In genomic region chr2:124639221-124639963, GRCm38 (mm10) we compare ENCODE assay signal across 28 mouse cellular contexts.
DNase-seq lines count a peak whose midpoint lies in the region; ATAC-seq and TF ChIP-seq lines count a peak whose summit lies in the region.
"Had no signal": no experiment of that assay in that cellular context is flagged by ENCODE, and none has a peak within 500 bp of the region (broad histone marks: within the 10 kb centered on the region; RNA-seq: fewer than 3 reads in every experiment).

No protein-coding gene starts in this region.

- TF ChIP-seq CTCF in cerebellum, adult 2 months (IDR thresholded peaks at IDR 0.05; ENCODE audit: borderline replicate concordance, insufficient read depth, low read depth, low read length) = no peak
- TF ChIP-seq CTCF in hindbrain, postnatal 0 days (IDR thresholded peaks at IDR 0.05; ENCODE audit: low read depth) = no peak

- no peak for DNase-seq in cerebellum, adult 2 months
- DNase-seq in cerebellum, postnatal 4 days (ENCODE audit: low spot score in 2 of 2) = no peak
- peak; percentile 49 for DNase-seq in hindbrain, postnatal 0 days (ENCODE audit: low spot score)
- DNase-seq in neural tube, embryonic 10.5 days (ENCODE audit: extremely low spot score, low spot score) = no peak
- no peak for DNase-seq in lung, postnatal 36 days
- no peak for DNase-seq in urinary bladder, postnatal 25 days (ENCODE audit: low spot score)
- DNase-seq: adrenal gland, postnatal 10 days; cerebellum, adult 11 months; cerebellum, adult 9-11 months; gastrocnemius, postnatal 14 days; kidney, postnatal 36 days; left cerebral cortex, postnatal 4 days; liver, postnatal 0 days; lung, postnatal 4 days; thymus, adult 2 months; thymus, postnatal 4 days had no signal

- peaks cover 50% of the 10 kb centered on the region for H3K4me1 ChIP-seq in cerebellum, adult 2 months (ENCODE audit: control insufficient read depth, insufficient read depth, low read length)
- H3K4me1 ChIP-seq in hindbrain, postnatal 0 days (ENCODE audit: insufficient read depth, low read length) = peaks cover 36% of the 10 kb centered on the region
- peaks cover 53% of the 10 kb centered on the region for H3K4me1 ChIP-seq in hindbrain, embryonic 13.5 days (replicated peaks)
- H3K4me1 ChIP-seq in neural tube, embryonic 15.5 days = peaks cover 54% of the 10 kb centered on the region
- H3K4me1 ChIP-seq: embryonic facial prominence, embryonic 12.5 days; liver, embryonic 12.5 days had no signal

- no peaks in the 10 kb centered on the region for H3K36me3 ChIP-seq in hindbrain, postnatal 0 days (ENCODE audit: insufficient read depth, low read length)
- no peaks in the 10 kb centered on the region for H3K36me3 ChIP-seq in hindbrain, embryonic 13.5 days
- no peaks in the 10 kb centered on the region for H3K36me3 ChIP-seq in neural tube, embryonic 15.5 days
- H3K36me3 ChIP-seq: embryonic facial prominence, embryonic 12.5 days; hindbrain, embryonic 15.5 days; liver, embryonic 12.5 days; neural tube, embryonic 12.5 days had no signal

- 0 out of 2 replicates have a peak, but pooled peaks have one; percentile 31 for ATAC-seq in hindbrain, postnatal 0 days
- ATAC-seq in hindbrain, embryonic 13.5 days (ENCODE audit: low FRiP score) = no peak
- no peak for ATAC-seq in neural tube, embryonic 15.5 days (ENCODE audit: low FRiP score)
- ATAC-seq: forebrain, embryonic 14.5 days; liver, embryonic 12.5 days; liver, postnatal 0 days; Patski had no signal

- H3K4me2 ChIP-seq in hindbrain, postnatal 0 days (ENCODE audit: low read depth, low read length) = no peak overlapping the region
- no peak overlapping the region for H3K4me2 ChIP-seq in hindbrain, embryonic 13.5 days
- no peak overlapping the region for H3K4me2 ChIP-seq in neural tube, embryonic 15.5 days
- H3K4me2 ChIP-seq: embryonic facial prominence, embryonic 12.5 days; heart, embryonic 11.5 days; hindbrain, embryonic 15.5 days; liver, embryonic 12.5 days; neural tube, embryonic 12.5 days had no signal

- peak overlapping the region; percentile 24; the same call in 1 of the 2 replicates for H3K27ac ChIP-seq in cerebellum, adult 2 months (ENCODE audit: insufficient read depth, low read length)
- no peak overlapping the region for H3K27ac ChIP-seq in hindbrain, postnatal 0 days
- no peak overlapping the region for H3K27ac ChIP-seq in hindbrain, embryonic 13.5 days
- H3K27ac ChIP-seq in neural tube, embryonic 15.5 days (replicated peaks) = 0 out of 2 replicates have a peak overlapping the region, but pooled peaks have one; percentile 2
- H3K27ac ChIP-seq: embryonic facial prominence, embryonic 12.5 days; hindbrain, embryonic 15.5 days; layer of hippocampus, adult 2 months; liver, embryonic 12.5 days; neural tube, embryonic 12.5 days had no signal

- no peak for TF ChIP-seq POLR2A in cerebellum, adult 2 months (IDR thresholded peaks at IDR 0.05; ENCODE audit: borderline replicate concordance, insufficient read depth, low read length)

- H3K9me3 ChIP-seq in hindbrain, postnatal 0 days (ENCODE audit: low read length) = no peaks in the 10 kb centered on the region
- H3K9me3 ChIP-seq in hindbrain, embryonic 13.5 days = no peaks in the 10 kb centered on the region
- no peaks in the 10 kb centered on the region for H3K9me3 ChIP-seq in neural tube, embryonic 15.5 days (replicated peaks)
- H3K9me3 ChIP-seq: embryonic facial prominence, embryonic 12.5 days; hindbrain, embryonic 15.5 days; liver, embryonic 12.5 days; megakaryocyte, embryonic 14.5 days; neural tube, embryonic 12.5 days had no signal

- 68% methylated on average over 5 of the region's 5 CpGs for WGBS in cerebellum, adult 2 months
- WGBS in hindbrain, postnatal 0 days = 46% methylated on average over 5 of the region's 5 CpGs
- WGBS in hindbrain, embryonic 13.5 days = 51% methylated on average over 5 of the region's 5 CpGs
- 43% methylated on average over 5 of the region's 5 CpGs for WGBS in neural tube, embryonic 15.5 days

- no peak overlapping the region for H3K9ac ChIP-seq in hindbrain, postnatal 0 days (replicated peaks; ENCODE audit: low read length)
- H3K9ac ChIP-seq in hindbrain, embryonic 13.5 days = no peak overlapping the region
- H3K9ac ChIP-seq in neural tube, embryonic 15.5 days (replicated peaks) = no peak overlapping the region
- H3K9ac ChIP-seq: embryonic facial prominence, embryonic 12.5 days; hindbrain, embryonic 15.5 days; liver, embryonic 12.5 days; liver, postnatal 0 days; neural tube, embryonic 12.5 days had no signal

- no peaks in the 10 kb centered on the region for H3K27me3 ChIP-seq in cerebellum, adult 2 months (ENCODE audit: control insufficient read depth, insufficient read depth, low read length)
- H3K27me3 ChIP-seq in hindbrain, postnatal 0 days (ENCODE audit: insufficient read depth, low read length) = no peaks in the 10 kb centered on the region
- no peaks in the 10 kb centered on the region for H3K27me3 ChIP-seq in hindbrain, embryonic 13.5 days
- H3K27me3 ChIP-seq in neural tube, embryonic 15.5 days (replicated peaks) = no peaks in the 10 kb centered on the region
- H3K27me3 ChIP-seq: CH12.LX; embryonic facial prominence, embryonic 12.5 days; hindbrain, embryonic 15.5 days; liver, embryonic 12.5 days; megakaryocyte, embryonic 14.5 days; neural tube, embryonic 12.5 days; Patski had no signal

- H3K4me3 ChIP-seq in cerebellum, adult 2 months (replicated peaks; ENCODE audit: insufficient read depth, low read depth, low read length) = no peak overlapping the region
- no peak overlapping the region for H3K4me3 ChIP-seq in hindbrain, postnatal 0 days (ENCODE audit: low read length)
- no peak overlapping the region for H3K4me3 ChIP-seq in hindbrain, embryonic 13.5 days
- no peak overlapping the region for H3K4me3 ChIP-seq in neural tube, embryonic 15.5 days (replicated peaks)
- H3K4me3 ChIP-seq: embryonic facial prominence, embryonic 12.5 days; hindbrain, embryonic 15.5 days; layer of hippocampus, adult 2 months; liver, embryonic 12.5 days; megakaryocyte, embryonic 14.5 days; neural tube, embryonic 12.5 days had no signal

Comparison
In these comparisons a context has a peak if more than half of its experiments do, and no peak if none do; other contexts are left out.
1. H3K27ac ChIP-seq: peak in cerebellum, adult 2 months (single experiment) and neural tube, embryonic 15.5 days (single experiment); none in hindbrain, postnatal 0 days (single experiment) and hindbrain, embryonic 13.5 days (single experiment).